Mouse (Mus musculus) embryonic facial prominence, embryonic 14.5 days (tissue): Measurements from ENCODE around the gene Safb. TPM values are rescaled to one million over a fixed set of nuclear protein-coding genes. Genes with fewer than 3 reads are reported as not detected.

Experiments
- ATAC-seq: fragments of 200-750 bp; cut with Nextera tagmentation; 2 replicates; pipeline ENCODE4 v1.8.0; 2017; ENCODE audit warnings: low read depth, moderate number of reproducible peaks, moderate TSS enrichment
- DNase-seq: peaks from one replicate; pipeline ENCODE4 v3.0.0-alpha.2; 2015; ENCODE audit warnings: low spot score
- H3K27ac ChIP-seq: fragments of 300-500 bp; sonication (generic); replicated peaks from 2 replicates; pipeline ENCODE4 v1.5.1; 2014; ENCODE audit warnings: low read depth, mild to moderate bottlenecking, low read length, moderate library complexity
- H3K27me3 ChIP-seq: fragments of 300-500 bp; sonication (generic); replicated peaks from 2 replicates; pipeline ENCODE4 v1.6.1; 2014; ENCODE audit warnings: low read length; ENCODE audit not compliant: control insufficient read depth, insufficient read depth
- H3K36me3 ChIP-seq: fragments of 300-500 bp; sonication (generic); 2 replicates; pipeline ENCODE4 v1.6.1; 2014; ENCODE audit warnings: low read length, mixed read lengths; ENCODE audit not compliant: control insufficient read depth, insufficient read depth
- H3K4me1 ChIP-seq: fragments of 300-500 bp; sonication (generic); 2 replicates; pipeline ENCODE4 v1.6.1; 2014; ENCODE audit warnings: antibody characterized with exemption, low read length; ENCODE audit not compliant: control insufficient read depth, insufficient read depth
- H3K4me2 ChIP-seq: fragments of 300-500 bp; sonication (generic); 2 replicates; pipeline ENCODE4 v1.6.1; 2014; ENCODE audit warnings: low read depth, mild to moderate bottlenecking, low read length, moderate library complexity, mixed read lengths
- H3K4me3 ChIP-seq: fragments of 300-500 bp; sonication (generic); 2 replicates; pipeline ENCODE4 v1.5.1; 2014; ENCODE audit warnings: low read depth, mild to moderate bottlenecking, low read length
- H3K9ac ChIP-seq: fragments of 300-500 bp; sonication (generic); 2 replicates; pipeline ENCODE4 v1.6.1; 2014; ENCODE audit warnings: low read depth, mild to moderate bottlenecking, low read length, moderate library complexity, mixed read lengths
- H3K9me3 ChIP-seq: fragments of 300-500 bp; sonication (generic); 2 replicates; pipeline ENCODE4 v1.6.1; 2016; ENCODE audit warnings: low read length; ENCODE audit not compliant: control insufficient read depth
- WGBS: fragments of 180-500 bp; shearing (Covaris S2); extraction: QIAGEN DNeasy Blood & Tissue Kit; methylation state at CpG from one replicate; pipeline ENCODE4 v1.1.7; 2014; 5-methylcytosine and 5-hydroxymethylcytosine counted together
- polyA plus RNA-seq: library from polyadenylated mRNA; unstranded; fragments of >200 nt; fragmentation: Nextera tagmentation; extraction: Ambion mirVana; gene quantifications from 2 replicates; pipeline ENCODE4 v1.2.1, GENCODE M21; 2014

The Safb gene
- polyA plus RNA-seq, 1 experiment from 2014 or later, result 68.2 TPM

DNA sequence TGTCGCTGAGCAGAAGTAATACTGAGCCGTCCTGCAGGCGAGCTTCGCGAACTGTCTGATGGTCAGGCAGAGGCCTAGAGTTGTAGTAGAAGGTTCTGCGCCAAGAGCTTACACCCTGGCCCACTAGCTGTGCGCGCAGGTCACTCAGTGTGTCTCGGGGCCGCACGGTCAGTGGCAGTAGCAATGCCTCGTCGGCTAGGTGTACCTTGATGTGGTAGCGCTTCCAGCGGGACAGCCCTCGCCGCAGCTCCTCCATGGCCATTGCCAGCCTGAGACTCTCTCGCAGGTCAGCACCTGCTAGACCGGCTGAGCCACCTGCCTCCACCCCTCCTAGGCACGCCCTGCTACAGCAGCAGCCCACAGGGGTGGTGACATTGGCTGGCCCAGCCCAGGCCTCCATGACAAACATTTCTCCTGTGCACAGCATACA, 30.5 kb upstream of the Safb start, which contains the start of gene Gm20219:
TSS of gene Gm20219 (minus strand) at position 266 of the 430 bp plus-strand sequence.
- H3K4me3 ChIP-seq, result no peak within 1 kb of the TSS
- peak; percentile 54 for DNase-seq
- H3K4me2 ChIP-seq, result no peak within 1 kb of the TSS
- no peaks in the 10 kb centered on the region for H3K9me3 ChIP-seq
- peak; percentile 73 for ATAC-seq
- no peak within 1 kb of the TSS for H3K27ac ChIP-seq
- no peaks in the 10 kb centered on the region for H3K4me1 ChIP-seq
- no peak within 1 kb of the TSS; the same call in 1 of the 2 replicates for H3K9ac ChIP-seq
- no peaks in the 10 kb centered on the region for H3K36me3 ChIP-seq
- WGBS, result 80% methylated on average over 17 of the region's 20 CpGs
- H3K27me3 ChIP-seq, result no peaks in the 10 kb centered on the region

DNA sequence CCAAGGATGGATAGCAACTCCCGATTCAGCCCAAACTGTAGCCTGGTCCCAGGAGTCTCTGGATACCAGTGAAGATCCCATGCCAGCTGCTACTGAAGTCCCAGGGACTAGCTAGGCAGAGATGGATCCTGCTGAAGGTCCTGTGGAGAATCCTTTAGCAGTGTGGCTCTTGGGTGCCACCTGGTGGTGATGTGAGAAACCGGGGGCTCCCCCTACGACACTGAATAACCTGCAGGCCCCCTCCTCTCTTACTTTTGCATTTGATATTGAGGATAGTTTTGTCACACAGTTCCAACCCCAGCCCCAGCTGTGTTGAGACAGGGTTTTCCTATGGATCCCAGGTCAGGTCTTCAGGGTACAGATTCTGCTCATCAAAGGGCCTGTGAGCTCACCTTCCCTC, 26.2 kb upstream of the Safb start:
- H3K9ac ChIP-seq, result no peak overlapping the region
- WGBS, result 19% methylated on average over 3 of the region's 3 CpGs
- H3K27me3 ChIP-seq, result no peaks in the 10 kb centered on the region
- DNase-seq, result peak; percentile 72
- no peak overlapping the region for H3K4me2 ChIP-seq
- H3K9me3 ChIP-seq, result no peaks in the 10 kb centered on the region
- H3K4me1 ChIP-seq, result no peaks in the 10 kb centered on the region
- peak; percentile 56 for ATAC-seq
- no peak overlapping the region for H3K27ac ChIP-seq
- H3K4me3 ChIP-seq, result no peak overlapping the region
- peaks cover 32% of the 10 kb centered on the region for H3K36me3 ChIP-seq

DNA sequence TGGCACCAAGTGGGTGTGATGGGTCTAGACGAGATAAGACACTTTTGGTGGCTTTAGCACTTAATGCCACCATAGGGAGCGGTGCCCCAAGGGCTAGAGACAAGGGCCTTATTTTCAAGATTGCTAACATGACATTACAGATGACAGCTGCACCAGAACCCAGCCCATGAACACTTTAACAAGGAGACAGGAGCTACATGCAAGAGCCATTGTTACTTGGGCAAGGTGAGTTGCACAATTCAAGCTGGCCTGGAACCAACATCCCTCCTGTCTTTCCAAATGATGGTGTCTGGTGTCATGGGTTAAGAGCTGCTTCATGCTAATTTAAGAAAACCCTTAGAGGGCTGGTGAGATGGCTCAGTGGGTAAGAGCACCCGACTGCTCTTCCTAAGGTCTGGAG, 25.2 kb upstream of the Safb start:
- Histone ChIP-seq H3K36me3 (peaks cover 41% of the 10 kb centered on the region), H3K4me1 (no peaks in the 10 kb centered on the region), H3K27me3 (no peaks in the 10 kb centered on the region), H3K4me2 (no peak overlapping the region), H3K9me3 (no peaks in the 10 kb centered on the region), H3K9ac (no peak overlapping the region), H3K27ac (no peak overlapping the region), H3K4me3 (no peak overlapping the region)
- WGBS, result 71% methylated on average over 3 of the region's 3 CpGs
- DNase-seq (no peak), ATAC-seq (no peak)

DNA sequence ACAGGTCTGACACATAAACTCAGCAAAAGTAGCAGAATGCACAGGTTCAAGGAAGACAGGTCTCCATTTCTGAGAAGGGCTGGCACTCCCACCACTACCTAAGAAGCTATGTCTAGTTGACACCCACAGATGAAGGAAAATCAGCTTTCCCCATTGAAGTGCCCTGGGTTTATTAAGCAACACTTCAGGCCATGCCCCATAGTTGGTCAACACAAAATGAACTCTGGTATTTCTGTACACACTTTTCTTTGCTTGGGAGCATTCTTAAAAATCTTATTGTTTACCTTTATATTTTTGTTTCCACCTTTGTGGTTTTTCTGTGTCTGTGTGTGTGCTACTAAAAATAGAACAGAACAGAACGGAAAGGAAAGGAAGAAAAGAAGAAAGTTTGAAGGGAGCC, 24.5 kb upstream of the Safb start:
- Histone ChIP-seq H3K4me3 (no peak overlapping the region), H3K9ac (no peak overlapping the region), H3K27me3 (no peaks in the 10 kb centered on the region), H3K4me2 (no peak overlapping the region), H3K9me3 (no peaks in the 10 kb centered on the region), H3K27ac (no peak overlapping the region), H3K36me3 (peaks cover 49% of the 10 kb centered on the region), H3K4me1 (no peaks in the 10 kb centered on the region)
- DNase-seq, result no peak
- WGBS, result 76% methylated on average over 1 of the region's 1 CpGs
- ATAC-seq, result no peak

DNA sequence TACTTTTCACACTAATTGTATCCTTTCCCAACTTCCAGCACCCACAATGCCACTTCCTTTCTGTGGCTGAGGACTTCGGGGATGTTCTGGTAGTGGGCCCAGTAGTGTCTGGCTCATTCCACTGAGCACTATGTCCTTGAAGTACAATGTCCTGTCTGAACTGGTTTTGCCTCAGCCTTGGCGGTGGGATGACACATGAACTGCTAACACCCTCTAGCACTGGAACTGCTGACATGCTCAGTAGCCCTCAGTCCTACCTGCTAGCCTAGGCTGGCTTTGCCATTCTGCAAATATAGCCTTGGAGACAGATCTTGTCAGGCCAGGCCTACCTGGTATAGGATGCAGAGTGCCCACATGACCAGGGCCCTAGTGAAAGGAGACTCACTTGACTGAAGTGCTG, 22.8 kb upstream of the Safb start:
- Histone ChIP-seq H3K9ac (no peak overlapping the region), H3K27me3 (no peaks in the 10 kb centered on the region), H3K9me3 (no peaks in the 10 kb centered on the region), H3K4me1 (no peaks in the 10 kb centered on the region), H3K36me3 (peaks cover 66% of the 10 kb centered on the region), H3K4me2 (no peak overlapping the region), H3K4me3 (no peak overlapping the region), H3K27ac (no peak overlapping the region)
- DNase-seq (no peak), ATAC-seq (no peak)
- WGBS, result 96% methylated on average over 2 of the region's 2 CpGs

DNA sequence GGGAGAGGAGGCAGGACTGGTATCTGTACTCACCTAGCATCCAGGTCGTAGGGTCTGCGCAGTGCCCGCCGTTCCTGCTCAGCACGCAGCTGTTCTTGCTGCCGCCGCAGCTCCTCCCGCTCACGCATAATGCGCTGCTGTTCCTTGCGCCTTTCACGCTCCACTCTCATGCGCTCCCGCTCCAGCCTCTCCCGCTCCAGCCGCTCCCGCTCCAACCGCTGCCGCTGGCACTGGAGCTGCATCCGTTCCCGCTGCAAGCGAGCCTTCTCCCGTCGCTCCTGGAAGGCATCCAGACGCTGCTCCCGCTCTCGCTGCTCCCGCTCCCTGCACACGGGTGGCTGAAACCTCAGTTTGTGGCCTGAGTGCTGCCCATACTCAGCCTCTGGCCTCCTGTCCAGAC, 18.3 kb upstream of the Safb start:
- H3K36me3 ChIP-seq, result peaks cover 100% of the 10 kb centered on the region
- H3K4me2 ChIP-seq, result no peak overlapping the region
- no peak for ATAC-seq

DNA sequence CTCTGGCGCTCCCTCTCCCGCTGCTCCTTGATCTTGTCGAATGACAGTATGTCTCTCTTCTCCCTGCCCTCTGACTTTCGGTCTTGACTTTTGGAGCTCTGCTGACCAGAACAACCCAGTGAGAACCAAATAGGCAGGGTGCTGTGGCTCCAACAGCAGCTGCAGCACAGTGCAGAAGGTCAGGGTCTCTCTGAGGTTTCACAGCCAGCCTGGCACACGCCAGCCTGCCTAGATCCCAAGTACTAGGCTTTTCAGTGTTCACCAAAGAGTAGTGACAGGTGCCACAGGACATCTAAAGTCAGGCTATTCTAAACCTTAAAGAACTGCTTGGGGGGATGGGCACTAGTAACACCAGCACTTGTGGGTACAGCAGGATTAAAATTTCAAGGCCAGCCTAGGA, 17.7 kb upstream of the Safb start:
- Histone ChIP-seq H3K4me2 (no peak overlapping the region), H3K9me3 (no peaks in the 10 kb centered on the region), H3K27me3 (no peaks in the 10 kb centered on the region), H3K9ac (no peak overlapping the region), H3K36me3 (peaks cover 100% of the 10 kb centered on the region), H3K4me3 (no peak overlapping the region), H3K4me1 (no peaks in the 10 kb centered on the region), H3K27ac (no peak overlapping the region)
- DNase-seq (no peak), ATAC-seq (no peak)
- 88% methylated on average over 5 of the region's 5 CpGs for WGBS

More for the DNA sequence above, 18.3 kb upstream of the Safb start:
- no peaks in the 10 kb centered on the region for H3K4me1 ChIP-seq
- H3K27ac ChIP-seq, result no peak overlapping the region
- H3K27me3 ChIP-seq, result no peaks in the 10 kb centered on the region
- H3K9ac ChIP-seq, result no peak overlapping the region
- 95% methylated on average over 29 of the region's 29 CpGs for whole genome bisulfite sequencing
- no peaks in the 10 kb centered on the region for H3K9me3 ChIP-seq
- no peak for DNase-seq
- no peak overlapping the region for H3K4me3 ChIP-seq

DNA sequence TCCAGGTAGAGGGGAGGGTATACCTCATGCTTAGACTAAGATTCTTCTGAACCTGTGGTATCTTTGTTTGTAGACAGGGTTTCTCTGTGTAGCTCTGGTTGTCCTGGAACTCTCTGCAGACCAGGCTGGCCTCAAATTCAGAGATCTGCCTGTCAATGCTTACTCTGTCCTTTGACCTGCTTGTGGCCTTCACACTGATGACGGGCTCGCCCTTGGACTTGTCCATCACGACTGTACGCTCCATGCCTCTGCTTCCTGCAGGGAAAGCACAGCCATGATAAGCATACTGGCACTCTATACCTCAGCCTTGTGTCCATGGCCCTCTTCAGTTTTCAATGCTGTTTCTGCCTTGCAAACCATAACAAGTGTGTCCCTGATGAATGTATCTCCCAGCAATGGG, 17.3 kb upstream of the Safb start:
- H3K27me3 ChIP-seq, result no peaks in the 10 kb centered on the region
- 89% methylated on average over 4 of the region's 4 CpGs for WGBS
- H3K4me3 ChIP-seq, result no peak overlapping the region
- no peaks in the 10 kb centered on the region for H3K9me3 ChIP-seq
- DNase-seq (no peak), ATAC-seq (no peak)
- H3K4me1 ChIP-seq, result no peaks in the 10 kb centered on the region
- peaks cover 100% of the 10 kb centered on the region for H3K36me3 ChIP-seq
- no peak overlapping the region for H3K27ac ChIP-seq
- no peak overlapping the region for H3K9ac ChIP-seq
- H3K4me2 ChIP-seq, result no peak overlapping the region

DNA sequence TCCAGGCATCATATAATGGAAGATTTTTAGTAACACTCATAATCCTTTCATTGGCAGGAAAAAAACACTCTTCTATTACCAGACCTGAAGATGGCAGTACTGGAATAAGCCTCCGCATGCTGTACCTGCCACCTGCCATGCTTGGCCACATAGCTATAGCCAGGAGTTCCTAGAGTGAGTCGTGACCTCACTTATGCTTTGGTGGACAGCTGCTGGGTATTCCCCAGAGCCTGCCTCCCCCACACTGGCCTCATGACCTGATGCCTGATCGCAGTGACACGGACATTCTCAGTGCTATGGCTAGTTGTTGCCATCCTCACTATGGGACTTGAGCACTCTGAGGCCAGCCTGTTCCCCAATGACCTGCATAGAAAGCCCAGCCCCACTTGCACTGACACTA, 14.3 kb upstream of the Safb start:
- 95% methylated on average over 4 of the region's 4 CpGs for WGBS
- no peak for DNase-seq
- Histone ChIP-seq H3K4me1 (no peaks in the 10 kb centered on the region), H3K27ac (no peak overlapping the region), H3K27me3 (no peaks in the 10 kb centered on the region), H3K4me2 (no peak overlapping the region), H3K36me3 (peaks cover 97% of the 10 kb centered on the region), H3K9me3 (no peaks in the 10 kb centered on the region), H3K4me3 (no peak overlapping the region), H3K9ac (no peak overlapping the region)
- ATAC-seq, result no peak
